Mouse (Mus musculus): ENCODE results near the gene Lhpp.

GRCm38 (mm10) chr7:132576891-132577290 lies 33.5 kb upstream of the Lhpp start:
- no peak for TF ChIP-seq POLR2A (IDR thresholded peaks at IDR 0.05; ENCODE audit: borderline replicate concordance, insufficient read depth, low read length)
- TF ChIP-seq CTCF (IDR thresholded peaks at IDR 0.05; ENCODE audit: borderline replicate concordance, insufficient read depth, low read depth, low read length): no peak
